Mouse (Mus musculus): Measurements from ENCODE around the gene Kcnk1.

Kcnk1 gene

DNA sequence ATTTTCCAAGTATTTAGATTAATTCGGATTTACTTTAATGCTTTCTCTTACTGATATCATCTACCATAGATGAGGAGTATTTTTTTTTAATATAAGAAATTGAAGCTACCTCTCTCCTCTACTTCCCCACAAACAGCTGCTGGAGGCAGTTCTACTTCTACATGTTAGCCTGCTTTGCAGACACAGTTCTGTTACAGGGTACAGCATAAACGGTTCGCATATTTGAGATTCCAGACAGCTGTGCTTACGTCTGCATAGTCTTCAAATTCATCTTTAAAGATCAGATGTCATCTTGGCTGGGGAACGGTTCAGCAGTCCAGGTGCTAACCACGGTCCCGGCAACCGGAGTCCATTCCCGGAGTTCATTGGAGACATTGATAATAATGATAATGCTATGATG lies 1.3 kb upstream of the Kcnk1 start:
- in situ Hi-C loops (cut with MboI; ENCODE audit: unreplicated experiment in 2 of 2) = no loop called here

DNA sequence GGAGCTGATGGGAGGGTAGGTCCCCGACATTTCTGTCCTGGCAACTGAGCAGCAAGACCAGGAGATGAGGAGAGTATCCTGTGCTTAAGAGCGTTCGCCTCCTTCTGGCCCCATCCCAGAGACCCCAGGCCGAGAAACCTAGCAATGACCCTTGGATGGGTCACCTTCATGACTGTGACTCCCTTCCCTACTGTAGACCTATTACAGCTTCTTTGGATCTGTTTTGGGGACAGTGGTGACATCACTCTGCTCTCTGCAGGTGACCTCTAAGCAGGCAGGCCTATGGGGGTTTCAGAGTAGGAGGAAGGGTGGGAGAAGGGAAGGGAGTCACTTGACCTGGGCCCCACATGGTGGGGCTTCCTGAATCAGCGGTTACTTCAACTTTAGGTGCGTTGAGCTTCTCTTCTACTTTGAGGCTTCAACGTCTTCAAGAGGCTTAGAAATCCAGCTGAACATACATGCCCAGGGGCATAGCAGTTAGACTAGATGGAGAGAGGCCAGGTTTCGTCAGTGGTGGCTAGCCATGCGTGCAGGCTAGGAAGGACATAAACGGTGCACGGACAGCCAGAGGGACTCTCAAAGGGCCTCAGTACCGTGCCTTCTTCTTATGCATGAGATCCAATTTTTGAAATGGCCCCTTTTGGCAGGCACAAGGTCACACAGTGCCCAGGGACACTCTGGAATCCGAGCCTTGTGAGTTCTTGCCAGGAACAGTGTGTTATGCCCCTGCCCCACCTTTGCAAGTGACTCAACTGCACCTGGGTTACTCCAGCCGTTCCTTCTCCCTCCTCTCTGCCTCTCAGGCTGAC lies 1.3 kb downstream of the Kcnk1 start:
- in situ Hi-C loops (cut with MboI; ENCODE audit: unreplicated experiment in 2 of 2) = no loop called here

DNA sequence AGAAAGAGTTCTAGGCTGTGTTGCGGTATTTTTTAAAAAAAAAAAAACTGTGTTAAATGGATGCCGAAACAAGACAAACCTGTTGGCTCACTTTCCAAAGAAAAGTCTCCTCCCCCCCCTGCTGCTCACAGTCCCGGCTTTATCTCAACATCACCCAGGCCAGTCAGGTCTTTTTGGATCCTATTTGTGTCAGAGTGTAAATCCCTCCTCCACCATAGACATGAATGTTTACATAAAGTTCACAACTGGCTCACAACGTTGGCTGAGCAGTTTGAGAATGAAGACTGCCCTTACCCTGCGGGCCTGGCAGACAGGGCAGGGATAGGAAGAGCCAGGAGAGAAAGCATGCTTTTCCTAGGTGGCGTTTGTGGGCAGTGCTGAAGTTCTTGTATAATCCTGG lies 2.0 kb downstream of the Kcnk1 start:
- in situ Hi-C loops (cut with MboI; ENCODE audit: unreplicated experiment in 2 of 2) = no loop called here

DNA sequence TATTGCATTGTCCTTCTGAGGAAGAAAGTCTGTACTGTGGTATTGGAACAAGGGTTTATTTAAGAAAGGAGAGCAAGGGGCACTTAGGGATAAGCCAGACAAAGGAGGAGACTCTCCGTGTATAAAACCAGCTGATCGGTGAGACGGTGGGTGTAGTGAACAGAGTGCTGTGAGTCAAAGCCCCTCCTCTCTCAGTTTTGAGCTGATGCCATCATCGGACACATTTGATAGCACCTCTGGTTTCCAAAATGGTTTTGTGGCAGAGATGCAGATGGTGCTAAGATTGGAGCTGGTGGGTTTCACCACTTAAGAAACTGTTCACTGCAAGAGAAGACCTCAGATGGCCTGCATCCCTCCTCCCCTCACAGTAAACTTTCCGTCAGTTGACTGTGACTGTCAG lies 2.6 kb downstream of the Kcnk1 start:
- in situ Hi-C loops (cut with MboI; ENCODE audit: unreplicated experiment in 2 of 2) = no loop called here

DNA sequence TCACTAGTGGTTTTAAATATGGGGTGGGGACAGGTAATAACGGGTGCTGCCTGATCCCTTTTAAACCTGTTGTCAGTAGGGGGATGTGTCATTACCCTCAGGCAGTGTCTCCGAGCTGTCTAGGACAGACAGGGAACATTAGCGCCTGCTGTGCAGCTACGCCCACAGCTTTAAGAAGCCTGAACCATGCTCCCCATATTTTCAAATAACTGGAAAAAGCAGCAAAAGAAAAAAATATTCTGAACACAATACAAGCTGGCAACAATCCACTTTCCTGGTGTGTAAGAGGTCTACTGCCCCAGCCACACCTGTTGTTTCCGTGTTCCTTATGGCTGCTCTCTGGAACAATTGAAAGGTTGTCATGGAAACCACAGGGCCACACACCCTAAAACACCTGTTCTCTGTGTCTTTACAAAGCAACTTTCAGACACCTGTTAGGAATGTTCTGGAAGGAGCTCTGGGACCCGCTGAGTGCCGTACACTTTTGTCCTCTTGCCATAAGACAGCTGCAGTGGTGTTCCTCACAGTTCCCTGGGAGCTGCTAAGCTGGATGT lies 4.9 kb downstream of the Kcnk1 start:
- in situ Hi-C loops (cut with MboI; ENCODE audit: unreplicated experiment in 2 of 2) = no loop called here

DNA sequence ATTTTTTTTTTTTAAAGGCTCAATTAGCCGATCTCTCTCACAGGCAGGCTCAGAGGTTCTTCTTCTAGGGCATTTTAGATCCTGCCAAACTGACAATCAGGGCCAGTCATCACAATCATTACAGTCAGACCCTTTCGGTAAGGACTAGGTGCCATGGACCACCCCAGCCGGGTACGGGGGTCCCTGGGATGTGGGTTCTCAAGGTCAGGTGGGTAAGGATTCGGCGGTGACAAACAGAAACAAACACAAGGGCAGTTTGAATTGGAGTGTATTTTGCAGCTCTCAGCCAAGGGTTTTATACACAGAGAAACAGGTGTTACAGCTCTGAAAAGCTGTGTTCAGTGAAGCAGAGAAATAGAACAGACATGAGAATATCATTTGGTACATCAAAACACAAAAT lies 8.6 kb downstream of the Kcnk1 start:
- in situ Hi-C loops (cut with MboI; ENCODE audit: unreplicated experiment in 2 of 2) = no loop called here

DNA sequence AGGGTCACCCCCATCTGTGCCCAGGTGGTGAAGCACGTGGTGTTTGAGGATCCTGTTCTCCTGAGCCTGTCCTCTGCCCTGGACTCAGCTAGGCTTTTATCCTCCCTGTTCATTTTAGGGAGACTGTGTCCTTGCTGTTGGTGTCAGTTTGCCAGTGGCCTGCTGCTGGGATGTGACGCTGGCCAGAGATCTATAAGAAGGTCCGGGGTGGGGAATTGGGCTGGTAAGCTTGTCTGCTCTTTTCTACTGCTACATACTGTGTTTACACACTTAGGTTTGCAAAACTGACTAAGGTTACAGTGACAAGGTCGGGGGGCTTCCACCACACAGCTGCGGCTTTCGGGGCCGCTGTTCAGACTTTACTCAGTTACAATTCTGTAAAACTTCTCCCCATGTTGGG lies 10.0 kb downstream of the Kcnk1 start:
- in situ Hi-C loops (cut with MboI; ENCODE audit: unreplicated experiment in 2 of 2) = no loop called here

DNA sequence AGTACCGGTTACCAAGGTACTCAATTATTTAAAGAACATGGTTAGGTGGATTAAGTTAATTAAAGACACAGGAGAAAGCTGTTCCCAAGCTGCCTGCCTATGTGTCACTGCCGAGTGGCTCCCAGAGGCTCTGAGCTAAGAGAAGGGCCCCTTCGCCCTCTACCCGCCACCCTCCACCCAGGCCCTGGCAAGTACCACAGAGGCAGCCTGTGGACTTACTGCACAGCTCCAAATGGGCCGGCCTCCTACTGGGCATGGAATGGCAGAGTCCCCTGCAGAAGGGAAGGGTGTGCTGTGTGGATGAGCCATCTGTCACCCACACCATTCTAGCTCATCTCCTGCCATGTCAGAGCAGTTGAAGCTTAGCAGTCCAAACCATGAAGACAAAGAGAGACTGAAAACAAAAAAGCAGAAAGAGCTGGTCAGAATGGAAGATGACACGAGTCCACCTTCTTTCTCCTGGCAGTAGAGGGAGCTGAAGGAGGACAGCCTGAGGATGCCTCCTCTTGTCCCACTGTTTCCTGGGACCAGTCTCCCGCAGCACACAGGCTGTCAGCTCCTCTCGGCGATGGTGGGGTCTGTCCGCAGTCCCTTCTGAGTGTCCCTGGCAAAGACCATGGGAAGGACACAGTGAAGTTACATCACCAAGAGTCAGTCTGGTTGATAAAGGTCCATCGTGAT lies 11.5 kb downstream of the Kcnk1 start:
- in situ Hi-C loops (cut with MboI; ENCODE audit: unreplicated experiment in 2 of 2) = no loop called here

DNA sequence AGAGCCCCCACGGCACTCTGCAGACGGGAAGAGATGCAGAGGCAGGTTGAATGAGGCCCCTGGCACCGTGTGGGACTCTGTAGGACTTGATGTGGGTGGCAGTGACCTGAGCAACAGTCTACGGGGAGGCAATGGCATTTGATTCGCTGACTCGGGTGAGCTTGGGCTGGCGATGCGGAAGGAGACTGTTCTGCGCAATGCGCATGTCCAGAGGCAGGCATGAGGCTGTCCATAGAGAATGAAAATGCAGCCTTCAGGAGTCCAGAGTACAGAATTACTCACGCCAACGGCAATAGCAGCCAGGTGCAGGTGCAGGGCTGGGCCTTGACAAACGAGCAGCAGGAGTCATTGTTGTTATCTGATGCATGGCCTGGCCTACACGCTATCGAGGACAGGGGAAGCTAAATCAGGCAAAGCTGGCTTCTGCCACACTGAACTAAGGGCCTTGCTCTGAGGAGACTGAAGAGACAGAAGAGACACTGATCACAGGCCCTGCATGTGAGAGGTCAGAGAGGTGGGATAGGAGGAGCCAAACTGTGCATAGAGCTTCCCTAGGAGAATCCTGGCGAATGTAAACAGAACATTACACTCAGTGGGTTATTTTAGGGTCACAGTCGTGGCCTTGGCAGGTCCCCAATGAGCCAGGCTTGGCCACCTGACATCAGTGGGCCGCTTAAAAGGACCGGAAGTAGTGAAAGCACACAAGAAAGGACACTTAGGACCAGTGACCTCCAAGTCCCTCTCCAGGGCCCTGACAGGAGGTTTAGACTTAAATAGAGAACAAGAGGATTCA lies 12.8 kb downstream of the Kcnk1 start:
- in situ Hi-C loops (cut with MboI; ENCODE audit: unreplicated experiment in 2 of 2) = no loop called here

DNA sequence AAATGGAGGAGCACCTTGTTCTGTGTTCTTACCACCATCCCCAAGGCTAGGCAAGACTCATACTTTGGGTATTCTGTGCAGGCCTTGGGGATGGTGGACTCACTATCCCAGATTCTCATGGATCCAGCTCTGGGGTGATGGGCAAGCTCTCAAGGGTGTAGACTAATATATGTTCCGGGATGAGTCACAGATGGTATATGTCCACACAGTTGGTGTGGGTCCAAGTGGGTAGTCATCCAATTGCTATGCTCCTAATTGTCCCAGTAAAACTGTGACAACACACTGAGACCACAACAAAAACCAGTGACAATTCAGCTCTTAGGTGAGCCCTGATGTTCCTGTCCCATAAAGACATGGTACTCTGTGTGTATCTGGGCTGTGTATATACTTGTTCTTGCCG lies 14.0 kb downstream of the Kcnk1 start:
- in situ Hi-C loops (cut with MboI; ENCODE audit: unreplicated experiment in 2 of 2) = no loop called here

DNA sequence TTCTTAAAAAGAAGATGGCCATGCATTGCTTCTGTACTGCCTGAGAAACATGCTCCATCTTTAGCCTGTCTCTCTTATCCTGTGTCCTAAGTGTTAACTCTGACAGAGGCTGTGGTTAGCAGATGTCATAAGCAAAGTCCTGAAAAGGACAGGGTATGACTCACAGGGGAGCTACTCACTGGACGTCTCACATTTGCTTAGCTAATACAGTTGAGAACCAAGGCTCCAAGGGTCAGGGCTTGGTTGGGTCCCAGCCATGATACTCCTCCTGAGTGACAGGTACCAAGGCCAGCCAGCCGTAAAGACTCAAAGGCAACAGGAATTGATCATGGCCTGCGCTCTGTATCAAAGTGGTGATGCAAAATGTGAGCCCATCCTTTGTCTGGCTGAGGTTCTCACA lies 15.9 kb downstream of the Kcnk1 start:
- in situ Hi-C loops (cut with MboI; ENCODE audit: unreplicated experiment in 2 of 2) = no loop called here

DNA sequence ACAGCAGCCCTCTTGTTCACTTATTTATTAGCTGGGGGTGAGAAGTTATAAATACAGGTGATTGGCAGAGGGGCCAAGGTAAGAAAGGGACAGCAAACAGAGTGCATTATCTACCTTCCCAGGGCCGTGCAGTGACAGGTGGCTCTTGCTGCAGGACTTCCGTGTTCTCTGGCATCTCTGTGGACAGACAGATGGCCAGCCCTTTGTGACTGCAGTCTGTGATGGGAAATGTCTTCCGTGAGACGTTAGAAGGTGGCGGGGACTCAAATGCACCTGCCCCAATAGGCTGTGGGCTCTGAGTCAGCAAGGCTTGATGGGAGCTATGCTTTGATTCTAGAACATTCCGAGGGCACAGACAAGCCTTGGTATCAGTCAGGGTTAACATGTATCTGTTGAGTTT lies 17.4 kb downstream of the Kcnk1 start:
- in situ Hi-C loops (cut with MboI; ENCODE audit: unreplicated experiment in 2 of 2) = no loop called here

DNA sequence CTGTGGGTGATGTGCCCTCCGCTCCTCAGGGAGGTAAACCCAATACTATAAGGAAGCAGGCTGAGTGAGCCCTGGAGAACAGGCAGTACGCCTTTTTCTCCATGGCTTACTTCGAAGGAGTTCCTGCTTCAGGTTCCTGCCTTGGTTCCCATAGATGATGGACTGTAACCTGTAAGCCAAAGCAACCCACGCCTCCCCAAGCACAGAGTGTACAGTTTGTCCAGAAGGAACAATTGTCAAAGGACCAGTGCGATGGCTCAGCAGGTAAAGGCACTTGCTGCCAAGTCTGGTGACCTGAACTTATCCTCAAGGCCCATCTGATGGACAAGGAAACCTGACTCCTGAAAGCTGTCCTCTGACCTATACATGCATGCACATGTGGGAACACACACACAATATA lies 18.7 kb downstream of the Kcnk1 start:
- in situ Hi-C loops (cut with MboI; ENCODE audit: unreplicated experiment in 2 of 2) = no loop called here

DNA sequence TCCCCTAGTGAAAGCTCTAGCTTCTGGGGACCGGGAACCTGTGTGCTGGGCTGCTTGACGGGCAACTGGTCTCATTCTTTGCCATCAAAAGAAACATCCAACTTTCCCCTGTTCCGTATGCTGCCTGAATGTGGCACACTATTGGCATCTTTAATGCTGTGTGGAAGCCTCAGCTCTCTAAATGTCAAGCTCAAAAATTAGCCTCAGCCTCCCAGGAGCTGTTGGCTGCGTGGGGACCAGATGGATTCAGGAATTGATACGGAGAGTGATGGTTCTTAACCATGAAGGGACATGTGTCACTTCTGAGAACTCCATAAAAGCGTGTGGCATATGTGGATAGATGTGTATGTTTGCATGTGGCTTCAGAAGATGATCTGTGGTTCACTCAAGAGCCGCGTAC lies 27.0 kb downstream of the Kcnk1 start:
- in situ Hi-C loops (cut with MboI; ENCODE audit: unreplicated experiment in 2 of 2) = no loop called here

DNA sequence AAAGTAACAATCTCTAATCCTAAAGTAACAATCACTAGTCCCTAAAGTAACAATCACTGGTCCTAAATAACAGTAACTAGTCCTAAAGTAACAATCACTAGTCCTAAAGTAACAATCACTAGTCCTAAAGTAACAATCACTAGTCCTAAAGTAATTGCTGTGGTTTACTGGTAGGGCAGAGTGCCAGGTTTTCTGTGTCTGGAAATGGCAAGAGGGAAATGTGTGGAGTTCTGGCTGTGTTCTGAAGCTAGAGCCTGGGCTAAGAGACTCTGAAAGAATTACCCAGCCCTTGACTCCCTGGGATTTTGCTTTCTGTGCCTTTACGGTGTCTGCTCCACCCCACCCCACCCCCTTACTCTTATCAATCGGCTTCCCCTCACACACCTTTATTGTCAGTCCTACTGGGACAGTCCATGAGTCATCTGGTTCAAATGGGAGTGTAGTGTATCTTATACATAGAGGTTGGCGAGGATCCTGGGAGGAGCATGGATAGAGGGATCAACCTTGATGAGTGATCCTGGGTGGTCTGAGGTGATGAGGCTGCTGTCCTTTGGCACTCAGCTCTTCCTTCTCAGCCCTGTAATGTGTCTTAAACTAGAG lies 28.8 kb downstream of the Kcnk1 start:
- in situ Hi-C loops (cut with MboI; ENCODE audit: unreplicated experiment in 2 of 2) = no loop called here

DNA sequence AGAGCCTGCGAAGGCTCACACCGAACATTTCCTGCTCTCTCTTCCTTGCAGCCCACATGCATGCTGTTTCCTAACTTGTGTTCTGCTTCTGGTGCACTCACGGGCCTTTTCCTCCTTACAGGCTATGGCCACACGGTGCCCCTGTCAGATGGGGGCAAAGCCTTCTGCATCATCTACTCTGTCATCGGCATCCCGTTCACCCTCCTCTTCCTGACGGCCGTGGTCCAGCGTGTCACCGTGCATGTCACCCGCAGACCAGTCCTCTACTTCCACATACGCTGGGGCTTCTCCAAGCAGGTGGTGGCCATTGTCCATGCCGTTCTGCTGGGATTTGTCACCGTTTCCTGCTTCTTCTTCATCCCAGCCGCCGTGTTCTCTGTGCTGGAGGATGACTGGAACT lies 29.9 kb downstream of the Kcnk1 start:
- in situ Hi-C loops (cut with MboI; ENCODE audit: unreplicated experiment in 2 of 2) = no loop called here

DNA sequence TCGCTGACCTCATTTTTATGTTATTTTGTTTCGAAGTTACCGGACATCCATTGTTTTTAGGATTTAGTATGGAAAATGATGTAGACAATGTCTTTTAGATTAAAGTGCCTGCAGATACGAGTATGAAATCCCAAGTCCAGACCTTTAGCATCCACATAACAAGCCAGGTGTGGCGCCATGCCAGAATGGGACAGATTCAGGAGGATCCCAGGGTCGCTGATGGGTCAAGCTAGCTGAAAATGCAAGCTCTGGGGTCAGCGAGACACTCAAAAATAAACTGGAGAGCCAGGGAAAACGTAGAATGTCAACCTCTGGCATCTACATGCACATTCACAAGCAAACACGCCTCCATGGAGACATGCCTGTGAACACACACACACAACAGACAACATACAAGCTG lies 31.2 kb downstream of the Kcnk1 start:
- in situ Hi-C loops (cut with MboI; ENCODE audit: unreplicated experiment in 2 of 2) = no loop called here

DNA sequence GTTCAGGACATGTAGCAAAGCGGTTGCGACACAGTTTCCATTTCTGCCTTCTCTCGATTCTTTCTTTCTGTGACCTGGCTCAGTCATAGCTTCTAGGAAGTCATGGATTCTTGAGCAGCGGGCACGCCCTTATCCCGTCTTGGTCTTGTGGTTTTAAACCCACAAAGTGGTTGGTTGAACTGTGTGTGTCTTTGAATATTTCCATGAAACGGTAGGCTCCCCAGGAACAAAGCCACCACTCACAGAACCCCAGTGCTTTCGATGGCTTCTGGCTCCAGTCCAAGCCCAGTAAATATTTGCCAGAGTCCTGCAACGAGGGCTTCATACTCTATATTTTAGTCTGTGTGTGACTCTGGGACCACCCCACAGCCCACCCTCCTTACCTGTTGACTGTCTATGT lies 31.6 kb downstream of the Kcnk1 start:
- in situ Hi-C loops (cut with MboI; ENCODE audit: unreplicated experiment in 2 of 2) = no loop called here

DNA sequence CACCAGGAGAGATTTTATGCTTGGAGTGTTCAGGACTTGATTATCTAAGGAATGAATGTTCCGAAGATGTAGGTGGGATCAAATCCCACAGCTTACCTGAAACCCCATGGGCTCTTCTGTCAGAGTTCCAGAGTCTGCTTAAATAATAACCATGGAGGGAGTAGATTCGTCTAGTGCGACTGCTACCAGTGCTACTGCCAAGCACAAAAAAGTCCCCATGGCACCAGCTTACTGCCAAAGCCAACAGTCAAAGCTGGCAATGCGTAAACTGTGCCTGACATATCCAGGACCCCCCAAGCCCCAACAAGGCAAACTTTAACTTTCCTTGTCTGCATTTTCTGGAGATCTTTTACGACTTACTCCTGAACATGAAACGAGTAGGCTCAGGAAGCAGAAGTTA lies 32.5 kb downstream of the Kcnk1 start:
- in situ Hi-C loops (cut with MboI; ENCODE audit: unreplicated experiment in 2 of 2) = no loop called here

DNA sequence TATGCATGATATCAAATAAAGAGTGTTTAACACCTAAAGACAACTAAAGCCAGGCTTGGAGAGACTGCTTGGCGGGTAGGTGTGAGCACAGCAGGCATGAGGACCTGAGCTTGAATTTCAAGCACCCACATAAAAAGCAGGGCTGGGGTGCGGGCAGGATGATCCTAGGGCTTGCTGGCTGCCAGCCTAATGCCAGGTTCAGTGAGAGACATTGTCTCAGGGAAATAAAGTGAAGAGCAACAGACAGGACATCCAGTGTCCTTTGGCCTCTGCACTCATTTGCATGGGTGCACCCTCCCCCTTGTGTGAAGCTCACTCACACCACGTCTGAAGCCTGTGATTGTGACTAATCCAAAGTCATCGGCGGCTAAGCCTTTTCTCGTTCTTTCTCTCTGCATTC lies 34.0 kb downstream of the Kcnk1 start:
- in situ Hi-C loops (cut with MboI; ENCODE audit: unreplicated experiment in 2 of 2) = no loop called here

DNA sequence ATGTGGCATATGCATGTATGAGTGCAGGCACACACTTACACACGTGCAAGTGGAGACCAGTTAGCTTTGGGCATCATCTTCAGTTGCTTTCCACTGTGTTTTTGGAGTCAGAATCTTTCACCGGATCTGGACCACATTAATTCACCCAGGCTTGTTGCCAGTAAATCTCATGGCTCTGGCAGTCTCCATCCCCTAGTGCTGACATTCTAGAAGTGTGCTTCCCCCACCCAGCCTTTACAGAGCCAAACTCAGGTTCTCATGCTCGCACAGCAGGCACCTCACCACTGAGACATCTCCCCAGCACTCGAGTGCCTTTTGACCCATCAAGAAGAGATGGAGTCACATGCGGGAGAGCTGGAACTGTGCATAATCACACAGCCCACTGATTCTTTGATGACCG lies 37.8 kb downstream of the Kcnk1 start:
- in situ Hi-C loops (cut with MboI; ENCODE audit: unreplicated experiment in 2 of 2) = no loop called here

Data from v-Abl transformed pro-B cells (cell line).